Mouse (Mus musculus) limb, embryonic 13.5 days (tissue): ENCODE measurements around the gene 1700003H04Rik. TPM values are rescaled to one million over a fixed set of nuclear protein-coding genes. Genes with fewer than 3 reads are reported as not detected.
A peak's percentile ranks its signal among the peaks of the same experiment; 100 is the strongest.

Experiments used
- ATAC-seq: fragments of 200-750 bp; cut with Nextera tagmentation; 2 replicates; pipeline ENCODE4 v1.8.0; 2017; ENCODE audit warnings: low read depth, moderate number of reproducible peaks, moderate TSS enrichment; ENCODE audit not compliant: low FRiP score
- H3K27ac ChIP-seq: fragments of 300-500 bp; sonication (generic); 2 replicates; pipeline ENCODE4 v1.5.1; 2015; ENCODE audit warnings: inconsistent platforms, mild to moderate bottlenecking, moderate library complexity
- H3K27me3 ChIP-seq: fragments of 300-500 bp; sonication (generic); 2 replicates; pipeline ENCODE4 v1.6.1; 2015; ENCODE audit warnings: mild to moderate bottlenecking, inconsistent platforms
- H3K36me3 ChIP-seq: fragments of 300-500 bp; sonication (generic); 2 replicates; pipeline ENCODE4 v1.6.1; 2015; ENCODE audit warnings: inconsistent platforms, mild to moderate bottlenecking, moderate library complexity
- H3K4me1 ChIP-seq: fragments of 300-500 bp; sonication (generic); 2 replicates; pipeline ENCODE4 v1.6.1; 2015; ENCODE audit warnings: inconsistent platforms
- H3K4me2 ChIP-seq: fragments of 300-500 bp; sonication (generic); replicated peaks from 2 replicates; pipeline ENCODE4 v1.6.1; 2015; ENCODE audit warnings: inconsistent platforms, mild to moderate bottlenecking, moderate library complexity
- H3K4me3 ChIP-seq: fragments of 300-500 bp; sonication (generic); 2 replicates; pipeline ENCODE4 v1.5.1; 2015; ENCODE audit warnings: moderate library complexity, mild to moderate bottlenecking, inconsistent platforms
- H3K9ac ChIP-seq: fragments of 300-500 bp; sonication (generic); 2 replicates; pipeline ENCODE4 v1.6.1; 2015; ENCODE audit warnings: mild to moderate bottlenecking, inconsistent platforms
- H3K9me3 ChIP-seq: fragments of 300-500 bp; sonication (generic); 2 replicates; pipeline ENCODE4 v1.6.1; 2016; ENCODE audit warnings: inconsistent platforms
- WGBS: fragments of 180-500 bp; shearing (Covaris S2); methylation state at CpG from one replicate; pipeline ENCODE4 v1.1.7; 2015; 5-methylcytosine and 5-hydroxymethylcytosine counted together
- polyA plus RNA-seq: library from polyadenylated mRNA; unstranded; fragments of >200 nt; fragmentation: Nextera tagmentation; extraction: Ambion mirVana; gene quantifications from 2 replicates; pipeline ENCODE4 v1.2.1, GENCODE M21; 2015

Gene 1700003H04Rik
- polyA plus RNA-seq = not detected in 2 replicates

- no peaks in the 10 kb centered on the region for H3K9me3 ChIP-seq
- no peaks in the 10 kb centered on the region for H3K36me3 ChIP-seq
- no peaks in the 10 kb centered on the region for H3K4me1 ChIP-seq
- H3K9ac ChIP-seq = no peak within 1 kb of the TSS
- H3K27ac ChIP-seq = no peak within 1 kb of the TSS
- ATAC-seq = no peak
- no peak within 1 kb of the TSS for H3K4me2 ChIP-seq
- no peak within 1 kb of the TSS for H3K4me3 ChIP-seq
- H3K27me3 ChIP-seq = no peaks in the 10 kb centered on the region
These were observed at the start of gene 1700003H04Rik for GRCm38 (mm10) chr3:124581001-124581400. Gene 1700003H04Rik (minus strand): TSS chr3:124581101.

GRCm38 (mm10) chr3:124623031-124623430 is 42.1 kb upstream of the 1700003H04Rik start:
- no peaks in the 10 kb centered on the region for H3K27me3 ChIP-seq

GRCm38 (mm10) chr3:124613287-124613686 is 32.4 kb upstream of the 1700003H04Rik start:
- H3K4me3 ChIP-seq = no peak overlapping the region
- no peaks in the 10 kb centered on the region for H3K9me3 ChIP-seq
- H3K9ac ChIP-seq = no peak overlapping the region
- no peaks in the 10 kb centered on the region for H3K4me1 ChIP-seq
- no peaks in the 10 kb centered on the region for H3K36me3 ChIP-seq
- no peak overlapping the region for H3K4me2 ChIP-seq
- ATAC-seq = no peak
- no peak overlapping the region for H3K27ac ChIP-seq
- WGBS = 47% methylated on average over 1 of the region's 1 CpGs
- no peaks in the 10 kb centered on the region for H3K27me3 ChIP-seq

More at GRCm38 (mm10) chr3:124623031-124623430, 42.1 kb upstream of the 1700003H04Rik start:
- no peaks in the 10 kb centered on the region for H3K36me3 ChIP-seq
- no peak overlapping the region for H3K4me3 ChIP-seq
- no peaks in the 10 kb centered on the region for H3K4me1 ChIP-seq
- no peak overlapping the region for H3K27ac ChIP-seq
- H3K4me2 ChIP-seq = no peak overlapping the region
- ATAC-seq = no peak
- no peak overlapping the region for H3K9ac ChIP-seq
- 70% methylated on average over 3 of the region's 3 CpGs for WGBS
- no peaks in the 10 kb centered on the region for H3K9me3 ChIP-seq

- no peaks in the 10 kb centered on the region for H3K4me1 ChIP-seq
- no peak overlapping the region for H3K4me2 ChIP-seq
- no peak overlapping the region for H3K9ac ChIP-seq
- H3K36me3 ChIP-seq = no peaks in the 10 kb centered on the region
- no peak overlapping the region for H3K27ac ChIP-seq
- no peaks in the 10 kb centered on the region for H3K9me3 ChIP-seq
- no peak for ATAC-seq
- H3K27me3 ChIP-seq = no peaks in the 10 kb centered on the region
- H3K4me3 ChIP-seq = no peak overlapping the region
These were observed 29.1 kb upstream of the 1700003H04Rik start for GRCm38 (mm10) chr3:124609956-124610355.

GRCm38 (mm10) chr3:124606021-124606517 is 25.2 kb upstream of the 1700003H04Rik start:
- no peaks in the 10 kb centered on the region for H3K36me3 ChIP-seq
- no peak overlapping the region for H3K9ac ChIP-seq
- H3K27me3 ChIP-seq = no peaks in the 10 kb centered on the region
- H3K27ac ChIP-seq = no peak overlapping the region
- H3K9me3 ChIP-seq = no peaks in the 10 kb centered on the region
- no peak overlapping the region for H3K4me3 ChIP-seq
- no peaks in the 10 kb centered on the region for H3K4me1 ChIP-seq
- no peak overlapping the region for H3K4me2 ChIP-seq
- no peak for ATAC-seq

- Histone ChIP-seq H3K27ac (no peak overlapping the region), H3K4me1 (no peaks in the 10 kb centered on the region), H3K9ac (no peak overlapping the region), H3K9me3 (no peaks in the 10 kb centered on the region), H3K27me3 (no peaks in the 10 kb centered on the region), H3K4me3 (no peak overlapping the region), H3K4me2 (no peak overlapping the region), H3K36me3 (no peaks in the 10 kb centered on the region)
- 77% methylated on average over 1 of the region's 1 CpGs for WGBS
- no peak for ATAC-seq
These were observed 24.6 kb upstream of the 1700003H04Rik start for GRCm38 (mm10) chr3:124605518-124605917.

GRCm38 (mm10) chr3:124597789-124598188 is 16.9 kb upstream of the 1700003H04Rik start:
- Histone ChIP-seq H3K27me3 (no peaks in the 10 kb centered on the region), H3K4me3 (no peak overlapping the region), H3K36me3 (no peaks in the 10 kb centered on the region), H3K27ac (no peak overlapping the region), H3K9me3 (no peaks in the 10 kb centered on the region), H3K4me2 (no peak overlapping the region), H3K9ac (no peak overlapping the region), H3K4me1 (no peaks in the 10 kb centered on the region)
- no peak for ATAC-seq

GRCm38 (mm10) chr3:124587534-124587933 is 6.6 kb upstream of the 1700003H04Rik start:
- WGBS = 17% methylated on average over 3 of the region's 3 CpGs
- Histone ChIP-seq H3K9me3 (no peaks in the 10 kb centered on the region), H3K36me3 (no peaks in the 10 kb centered on the region), H3K27me3 (no peaks in the 10 kb centered on the region), H3K27ac (no peak overlapping the region), H3K4me3 (no peak overlapping the region), H3K9ac (no peak overlapping the region), H3K4me1 (no peaks in the 10 kb centered on the region), H3K4me2 (no peak overlapping the region)
- peak; percentile 32; the same call in 1 of the 2 replicates for ATAC-seq

GRCm38 (mm10) chr3:124585761-124586160 is 4.9 kb upstream of the 1700003H04Rik start:
- 85% methylated on average over 2 of the region's 2 CpGs for WGBS
- Histone ChIP-seq H3K9me3 (no peaks in the 10 kb centered on the region), H3K4me1 (no peaks in the 10 kb centered on the region), H3K27ac (no peak overlapping the region), H3K9ac (no peak overlapping the region), H3K27me3 (no peaks in the 10 kb centered on the region), H3K36me3 (no peaks in the 10 kb centered on the region), H3K4me2 (no peak overlapping the region), H3K4me3 (no peak overlapping the region)
- no peak for ATAC-seq

GRCm38 (mm10) chr3:124557317-124557716 is 23.6 kb downstream of the 1700003H04Rik start:
- H3K36me3 ChIP-seq = no peaks in the 10 kb centered on the region

GRCm38 (mm10) chr3:124555963-124556362 is 24.9 kb downstream of the 1700003H04Rik start:
- H3K4me3 ChIP-seq = no peak overlapping the region
- no peak overlapping the region for H3K27ac ChIP-seq
- H3K4me1 ChIP-seq = no peaks in the 10 kb centered on the region
- ATAC-seq = no peak
- H3K36me3 ChIP-seq = no peaks in the 10 kb centered on the region
- no peaks in the 10 kb centered on the region for H3K9me3 ChIP-seq
- H3K27me3 ChIP-seq = no peaks in the 10 kb centered on the region
- no peak overlapping the region for H3K9ac ChIP-seq
- no peak overlapping the region for H3K4me2 ChIP-seq

More at GRCm38 (mm10) chr3:124557317-124557716, 23.6 kb downstream of the 1700003H04Rik start:
- 80% methylated on average over 2 of the region's 2 CpGs for WGBS
- no peak overlapping the region for H3K9ac ChIP-seq
- H3K4me1 ChIP-seq = no peaks in the 10 kb centered on the region
- no peaks in the 10 kb centered on the region for H3K27me3 ChIP-seq
- no peak for ATAC-seq
- no peaks in the 10 kb centered on the region for H3K9me3 ChIP-seq
- no peak overlapping the region for H3K4me2 ChIP-seq
- no peak overlapping the region for H3K4me3 ChIP-seq
- H3K27ac ChIP-seq = no peak overlapping the region

GRCm38 (mm10) chr3:124555092-124555491 is 25.8 kb downstream of the 1700003H04Rik start:
- Histone ChIP-seq H3K4me2 (no peak overlapping the region), H3K36me3 (no peaks in the 10 kb centered on the region), H3K9me3 (no peaks in the 10 kb centered on the region), H3K4me3 (no peak overlapping the region), H3K27ac (no peak overlapping the region), H3K27me3 (no peaks in the 10 kb centered on the region), H3K4me1 (no peaks in the 10 kb centered on the region), H3K9ac (no peak overlapping the region)
- ATAC-seq = no peak
- 86% methylated on average over 2 of the region's 2 CpGs for WGBS

GRCm38 (mm10) chr3:124548898-124549297 is 32.0 kb downstream of the 1700003H04Rik start:
- Histone ChIP-seq H3K4me2 (no peak overlapping the region), H3K27ac (no peak overlapping the region), H3K36me3 (no peaks in the 10 kb centered on the region), H3K4me1 (no peaks in the 10 kb centered on the region), H3K27me3 (no peaks in the 10 kb centered on the region), H3K9me3 (no peaks in the 10 kb centered on the region), H3K4me3 (no peak overlapping the region), H3K9ac (no peak overlapping the region)
- WGBS = 68% methylated on average over 10 of the region's 10 CpGs
- no peak for ATAC-seq
